Mouse (Mus musculus) activated CD4-positive, CD25-positive, alpha-beta regulatory T cell, adult 4 months (primary cell): ENCODE results near the gene Olfr980. TPM values are rescaled to one million over a fixed set of nuclear protein-coding genes. Genes with fewer than 3 reads are reported as not detected.
"Not testable (repeated sequence)": the region's sequence is repeated elsewhere in the genome, so short reads cannot be mapped to it uniquely, and the experiment has no call there.

Source experiments
- ATAC-seq: one replicate; pipeline ENCODE4 v1.8.0; 2017
- polyA plus RNA-seq, 2 experiments: library from polyadenylated mRNA; unstranded; fragments of 100-300 nt; shearing (Covaris generic); gene quantifications; one replicate each; pipeline ENCODE4 v1.2.1; 2017

Olfr980 gene
- not detected for polyA plus RNA-seq

GRCm38 (mm10) chr9:40009482-40009881, at the start of gene Olfr980:
Gene Olfr980 (minus strand): TSS chr9:40009582.
- no peak for ATAC-seq

GRCm38 (mm10) chr9:40050138-40050537, 40.8 kb upstream of the Olfr980 start:
- ATAC-seq = no peak

DNA sequence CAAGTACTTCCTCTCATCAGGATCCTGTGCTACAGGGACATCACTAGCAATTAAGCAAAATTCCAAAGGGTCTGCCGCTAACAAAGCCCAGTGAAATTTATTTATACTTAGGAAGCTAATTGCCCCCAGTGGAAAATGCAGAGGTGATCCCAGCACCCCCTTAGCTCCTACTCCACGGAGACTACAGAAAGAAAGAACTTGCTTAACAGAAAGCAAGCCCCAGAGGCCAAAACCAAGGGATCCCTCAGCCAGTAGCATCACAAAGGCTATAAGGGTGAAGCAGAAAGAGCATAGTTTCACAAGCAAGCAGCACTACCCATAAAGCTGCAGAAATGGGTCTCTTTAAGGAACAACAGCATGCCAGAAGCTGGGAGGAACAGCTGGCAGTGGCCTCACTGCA, 11.8 kb upstream of the Olfr980 start, which contains the start of gene Olfr981:
Gene Olfr981 (plus strand): TSS at position 301 of the 400 bp plus-strand sequence.
- no peak for ATAC-seq

DNA sequence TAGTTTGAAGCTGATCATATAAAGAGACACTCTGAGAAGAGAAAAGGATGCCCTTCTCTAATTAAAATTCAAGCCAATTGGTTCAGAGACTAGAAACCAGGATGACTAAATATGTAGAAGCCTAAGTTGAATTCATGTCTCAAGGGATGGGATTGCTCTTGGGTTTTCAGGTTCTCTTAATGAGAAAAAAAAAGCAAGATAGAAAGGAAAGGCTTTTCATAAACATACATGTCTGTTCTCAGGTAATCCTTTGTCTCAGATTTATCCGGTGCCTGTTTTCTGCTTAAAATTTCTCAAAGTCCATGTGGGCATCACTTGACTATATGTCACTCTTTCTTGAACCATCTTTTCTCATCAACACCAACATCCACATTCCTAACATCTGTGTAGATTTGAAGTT, 6.0 kb downstream of the Olfr980 start, which contains the start of gene Olfr979:
Gene Olfr979 (minus strand): TSS at position 101 of the 400 bp plus-strand sequence.
- no peak for ATAC-seq

GRCm38 (mm10) chr9:39991813-39992212, 17.6 kb downstream of the Olfr980 start, which contains the start of gene Olfr978:
Gene Olfr978 (plus strand): TSS chr9:39992113.
- ATAC-seq = no peak

DNA sequence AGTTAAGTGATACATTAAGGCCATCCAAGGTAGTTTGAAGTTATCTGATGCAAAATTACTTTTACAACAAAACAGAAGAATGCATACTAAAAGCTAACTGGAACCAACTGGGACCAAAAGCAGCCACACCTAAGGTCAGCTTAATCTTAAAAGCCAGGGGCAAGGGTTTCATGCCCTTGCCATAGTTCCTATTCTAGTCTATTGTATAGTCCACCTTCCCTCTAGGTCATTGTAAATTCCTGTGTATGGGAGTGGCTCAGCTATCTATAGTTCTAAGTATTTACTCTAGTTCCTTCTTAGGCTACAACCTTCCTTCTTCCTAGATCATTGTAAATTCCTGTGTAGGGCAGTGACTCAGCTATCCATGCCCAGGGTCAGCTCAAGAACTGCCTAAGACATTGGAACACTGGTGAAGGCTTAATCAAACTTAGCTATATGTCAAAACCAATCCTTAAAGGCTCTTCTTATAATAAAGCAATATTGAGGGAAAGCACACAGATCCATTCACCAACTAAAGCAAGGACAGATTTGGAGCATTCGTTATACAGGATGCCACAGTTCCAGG, 32.7 kb downstream of the Olfr980 start:
- ATAC-seq = not testable (repeated sequence)

DNA sequence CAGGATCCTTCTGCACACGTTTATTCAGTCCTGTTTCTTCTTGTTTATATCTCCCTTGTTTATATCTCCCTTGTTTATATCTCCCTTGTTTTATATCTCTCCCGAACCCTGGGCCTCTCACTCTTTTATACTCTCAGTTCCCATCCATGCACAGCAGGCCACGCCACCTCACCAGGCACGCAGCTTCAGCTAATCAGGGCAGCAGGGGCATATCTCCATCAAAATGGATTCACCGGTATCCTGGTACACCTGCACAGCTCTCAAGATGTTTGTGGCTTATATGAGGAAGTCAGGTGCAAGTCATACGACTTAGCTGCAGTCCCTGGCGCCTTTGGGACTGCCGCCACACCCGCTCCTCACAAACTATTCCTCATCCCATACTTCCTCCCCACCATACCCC, 48.3 kb downstream of the Olfr980 start, which contains the start of gene Olfr976:
Gene Olfr976 (minus strand): TSS at position 101 of the 400 bp plus-strand sequence.
- not testable (repeated sequence) for ATAC-seq

Other genes starting within 250 kb of the Olfr980 start
- gene Olfr968, start 226.3 kb downstream of the Olfr980 start, polyA plus RNA-seq = not detected
- not detected for gene Olfr969, start 218.6 kb downstream of the Olfr980 start, polyA plus RNA-seq
- gene Olfr970, start 200.7 kb downstream of the Olfr980 start, polyA plus RNA-seq = not detected
- gene Olfr971, start 172.7 kb downstream of the Olfr980 start, polyA plus RNA-seq = not detected
- gene Olfr972, start 143.2 kb downstream of the Olfr980 start, polyA plus RNA-seq = not detected
- not detected for gene Olfr229, start 102.2 kb downstream of the Olfr980 start, polyA plus RNA-seq
- gene Olfr974, start 72.1 kb downstream of the Olfr980 start, polyA plus RNA-seq = under 1 TPM in 1 of 2 experiments, not detected in 1; 0.24 TPM
- not detected for gene Olfr975, start 57.5 kb downstream of the Olfr980 start, polyA plus RNA-seq
- not detected for gene Olfr976, start 48.4 kb downstream of the Olfr980 start, polyA plus RNA-seq
- gene Olfr978, start 17.5 kb downstream of the Olfr980 start, polyA plus RNA-seq = not detected
- not detected for gene Olfr979, start 6.1 kb downstream of the Olfr980 start, polyA plus RNA-seq
- not detected for gene Olfr981, start 11.9 kb upstream of the Olfr980 start, polyA plus RNA-seq
- gene Olfr982, start 64.2 kb upstream of the Olfr980 start, polyA plus RNA-seq = not detected
- not detected for gene Olfr983, start 84.0 kb upstream of the Olfr980 start, polyA plus RNA-seq
- gene Olfr984, start 104.6 kb upstream of the Olfr980 start, polyA plus RNA-seq = under 1 TPM in 1 of 2 experiments, not detected in 1; 0.08 TPM
- not detected for gene Olfr985, start 120.6 kb upstream of the Olfr980 start, polyA plus RNA-seq
- not detected for gene Tmem225, start 138.5 kb upstream of the Olfr980 start, polyA plus RNA-seq
- gene Olfr986, start 171.3 kb upstream of the Olfr980 start, polyA plus RNA-seq = under 1 TPM in 1 of 2 experiments, not detected in 1; 0.11 TPM
- gene Zfp202, start 182.7 kb upstream of the Olfr980 start, polyA plus RNA-seq = 1 to 10 TPM in 1 of 2 experiments, under 1 TPM in 1; 0.79 to 1.3 TPM